Comparison of ENCODE assay signal across 8 mouse cellular contexts in genomic region chr17:24650766-24651165, GRCm38 (mm10). TPM values are rescaled to one million over a fixed set of nuclear protein-coding genes. Genes with fewer than 3 reads are reported as not detected.
DNase-seq lines count a peak whose midpoint lies in the region; ATAC-seq and TF ChIP-seq lines count a peak whose summit lies in the region.
"Had no signal": no experiment of that assay in that cellular context is flagged by ENCODE, and none has a peak within 500 bp of the region (broad histone marks: within the 10 kb centered on the region; RNA-seq: fewer than 3 reads in every experiment).

No protein-coding gene starts in this region.

- H3K27me3 ChIP-seq in kidney, embryonic 15.5 days: peaks cover 12% of the 10 kb centered on the region
- H3K27me3 ChIP-seq in embryonic facial prominence, embryonic 13.5 days: 0 out of 2 replicates have a peak, but pooled peaks cover 4% of the 10 kb centered on the region
- no peaks in the 10 kb centered on the region for H3K27me3 ChIP-seq in hindbrain, postnatal 0 days (ENCODE audit: insufficient read depth, low read length)
- H3K27me3 ChIP-seq in midbrain, embryonic 16.5 days (ENCODE audit: control insufficient read depth, insufficient read depth, low read depth, low read length): peaks cover 4% of the 10 kb centered on the region; the same call in 1 of the 2 replicates

- H3K9ac ChIP-seq in kidney, embryonic 15.5 days: no peak overlapping the region
- H3K9ac ChIP-seq in embryonic facial prominence, embryonic 13.5 days: 0 out of 2 replicates have a peak overlapping the region, but pooled peaks have one; percentile 94
- no peak overlapping the region for H3K9ac ChIP-seq in hindbrain, postnatal 0 days (replicated peaks; ENCODE audit: low read length)
- peak overlapping the region; percentile 88 for H3K9ac ChIP-seq in midbrain, embryonic 16.5 days (ENCODE audit: low read depth, low read length)

- H3K9me3 ChIP-seq in kidney, embryonic 15.5 days (replicated peaks): no peaks in the 10 kb centered on the region
- H3K9me3 ChIP-seq in embryonic facial prominence, embryonic 13.5 days: no peaks in the 10 kb centered on the region
- H3K9me3 ChIP-seq in hindbrain, postnatal 0 days (ENCODE audit: low read length): no peaks in the 10 kb centered on the region
- no peaks in the 10 kb centered on the region for H3K9me3 ChIP-seq in midbrain, embryonic 16.5 days (replicated peaks; ENCODE audit: control insufficient read depth, low read length, poor library complexity, severe bottlenecking)

- H3K4me3 ChIP-seq in kidney, embryonic 15.5 days (replicated peaks): no peak overlapping the region; the same call in 1 of the 2 replicates
- H3K4me3 ChIP-seq in embryonic facial prominence, embryonic 13.5 days: peak overlapping the region; percentile 88
- H3K4me3 ChIP-seq in hindbrain, postnatal 0 days (ENCODE audit: low read length): peak overlapping the region; percentile 58; the same call in 1 of the 2 replicates
- H3K4me3 ChIP-seq in midbrain, embryonic 16.5 days (ENCODE audit: low read depth, low read length): peak overlapping the region; percentile 70

- peaks cover 38% of the 10 kb centered on the region for H3K4me1 ChIP-seq in kidney, embryonic 15.5 days
- H3K4me1 ChIP-seq in embryonic facial prominence, embryonic 13.5 days: peaks cover 25% of the 10 kb centered on the region
- H3K4me1 ChIP-seq in hindbrain, postnatal 0 days (ENCODE audit: insufficient read depth, low read length): peaks cover 4% of the 10 kb centered on the region; the same call in 1 of the 2 replicates
- peaks cover 6% of the 10 kb centered on the region for H3K4me1 ChIP-seq in midbrain, embryonic 16.5 days (ENCODE audit: control insufficient read depth, insufficient read depth, low read length)

- whole genome bisulfite sequencing in kidney, embryonic 15.5 days: 78% methylated on average over 4 of the region's 4 CpGs
- 66% methylated on average over 4 of the region's 4 CpGs for WGBS in embryonic facial prominence, embryonic 13.5 days
- 81% methylated on average over 4 of the region's 4 CpGs for WGBS in hindbrain, postnatal 0 days
- WGBS in midbrain, embryonic 16.5 days: 84% methylated on average over 4 of the region's 4 CpGs

- H3K27ac ChIP-seq in kidney, embryonic 15.5 days: 0 out of 2 replicates have a peak overlapping the region, but pooled peaks have one; percentile 84
- H3K27ac ChIP-seq in embryonic facial prominence, embryonic 13.5 days: no peak overlapping the region
- peak overlapping the region; percentile 83 for H3K27ac ChIP-seq in hindbrain, postnatal 0 days
- no peak overlapping the region for H3K27ac ChIP-seq in midbrain, embryonic 16.5 days (ENCODE audit: low read length)

- no peak for DNase-seq in kidney, postnatal 4 days
- no peak for DNase-seq in hindbrain, postnatal 0 days (ENCODE audit: low spot score)
- no peak for DNase-seq in thymus, adult 18-20 months
- no peak for DNase-seq in right cerebral cortex, postnatal 4 days

- ATAC-seq in kidney, embryonic 15.5 days (replicated peaks; ENCODE audit: low FRiP score): no peak
- no peak for ATAC-seq in embryonic facial prominence, embryonic 13.5 days (ENCODE audit: insufficient number of reproducible peaks, insufficient read depth, low FRiP score, low TSS enrichment, low read depth)
- ATAC-seq in hindbrain, postnatal 0 days: no peak
- ATAC-seq in midbrain, embryonic 16.5 days: no peak

- no peak for TF ChIP-seq CTCF in hindbrain, postnatal 0 days (IDR thresholded peaks at IDR 0.05; ENCODE audit: low read depth)

- H3K4me2 ChIP-seq in kidney, embryonic 15.5 days: peak overlapping the region; percentile 99
- peak overlapping the region; percentile 97 for H3K4me2 ChIP-seq in embryonic facial prominence, embryonic 13.5 days
- peak overlapping the region; percentile 86 for H3K4me2 ChIP-seq in hindbrain, postnatal 0 days (ENCODE audit: low read depth, low read length)
- peak overlapping the region; percentile 82 for H3K4me2 ChIP-seq in midbrain, embryonic 16.5 days (ENCODE audit: low read length)

- H3K36me3 ChIP-seq in kidney, embryonic 15.5 days: no peaks in the 10 kb centered on the region
- H3K36me3 ChIP-seq in embryonic facial prominence, embryonic 13.5 days: peaks cover 7% of the 10 kb centered on the region
- no peaks in the 10 kb centered on the region for H3K36me3 ChIP-seq in hindbrain, postnatal 0 days (ENCODE audit: insufficient read depth, low read length)
- H3K36me3 ChIP-seq in midbrain, embryonic 16.5 days (ENCODE audit: control insufficient read depth, insufficient read depth, low read length): no peaks in the 10 kb centered on the region

RNA-seq across cellular contexts. Expression of gene Slc9a3r2, which starts 0.6 kb away (rescaled TPM):
- polyA plus RNA-seq in kidney, embryonic 15.5 days (2015; fragmentation: Nextera tagmentation; extraction: Ambion mirVana): 101 and 106 TPM in 2 replicates
- polyA plus RNA-seq in embryonic facial prominence, embryonic 13.5 days (2015; fragmentation: Nextera tagmentation; extraction: Ambion mirVana): 50.2 and 50.4 TPM in 2 replicates
- 72.8 and 91.1 TPM in 2 replicates for total RNA-seq in hindbrain, postnatal 0 days (2014; rRNA removed)
- 57.6 and 60.6 TPM in 2 replicates for polyA plus RNA-seq in hindbrain, postnatal 0 days (2015; fragmentation: Nextera tagmentation; extraction: Ambion mirVana)
- polyA plus RNA-seq in midbrain, embryonic 16.5 days (2015; fragmentation: Nextera tagmentation; extraction: Ambion mirVana): 43.3 and 43.7 TPM in 2 replicates

RNA-seq across cellular contexts. Expression of gene Npw, which starts 7.5 kb away (rescaled TPM):
- polyA plus RNA-seq in kidney, embryonic 15.5 days (2015; fragmentation: Nextera tagmentation; extraction: Ambion mirVana): 0.35 and 0.43 TPM in 2 replicates
- 0.74 and 1.2 TPM in 2 replicates for polyA plus RNA-seq in embryonic facial prominence, embryonic 13.5 days (2015; fragmentation: Nextera tagmentation; extraction: Ambion mirVana)
- 0.78 TPM in 1 of 2 replicates, not detected in the other for total RNA-seq in hindbrain, postnatal 0 days (2014; rRNA removed)
- 0.65 and 0.81 TPM in 2 replicates for polyA plus RNA-seq in hindbrain, postnatal 0 days (2015; fragmentation: Nextera tagmentation; extraction: Ambion mirVana)
- polyA plus RNA-seq in midbrain, embryonic 16.5 days (2015; fragmentation: Nextera tagmentation; extraction: Ambion mirVana): 0.36 and 0.90 TPM in 2 replicates
- polyA plus RNA-seq: erythroblast, embryonic 14.5 days had no signal

RNA-seq across cellular contexts. Expression of gene Nthl1, which starts 18.3 kb away (rescaled TPM):
- 20.0 and 20.6 TPM in 2 replicates for polyA plus RNA-seq in kidney, embryonic 15.5 days (2015; fragmentation: Nextera tagmentation; extraction: Ambion mirVana)
- polyA plus RNA-seq in embryonic facial prominence, embryonic 13.5 days (2015; fragmentation: Nextera tagmentation; extraction: Ambion mirVana): 24.2 TPM in 2 replicates
- 4.2 and 5.6 TPM in 2 replicates for total RNA-seq in hindbrain, postnatal 0 days (2014; rRNA removed)
- 7.2 and 7.8 TPM in 2 replicates for polyA plus RNA-seq in hindbrain, postnatal 0 days (2015; fragmentation: Nextera tagmentation; extraction: Ambion mirVana)
- 9.8 and 10.0 TPM in 2 replicates for polyA plus RNA-seq in midbrain, embryonic 16.5 days (2015; fragmentation: Nextera tagmentation; extraction: Ambion mirVana)

RNA-seq across cellular contexts. Expression of gene Tsc2, which starts 18.3 kb away (rescaled TPM):
- polyA plus RNA-seq in kidney, embryonic 15.5 days (2015; fragmentation: Nextera tagmentation; extraction: Ambion mirVana): 60.8 and 71.0 TPM in 2 replicates
- 60.9 and 69.9 TPM in 2 replicates for polyA plus RNA-seq in embryonic facial prominence, embryonic 13.5 days (2015; fragmentation: Nextera tagmentation; extraction: Ambion mirVana)
- total RNA-seq in hindbrain, postnatal 0 days (2014; rRNA removed): 98.0 and 114 TPM in 2 replicates
- 45.7 and 51.2 TPM in 2 replicates for polyA plus RNA-seq in hindbrain, postnatal 0 days (2015; fragmentation: Nextera tagmentation; extraction: Ambion mirVana)
- 72.4 and 85.0 TPM in 2 replicates for polyA plus RNA-seq in midbrain, embryonic 16.5 days (2015; fragmentation: Nextera tagmentation; extraction: Ambion mirVana)

RNA-seq across cellular contexts. Expression of gene Zfp598, which starts 18.7 kb away (rescaled TPM):
- 23.9 and 27.6 TPM in 2 replicates for polyA plus RNA-seq in kidney, embryonic 15.5 days (2015; fragmentation: Nextera tagmentation; extraction: Ambion mirVana)
- 21.4 and 22.1 TPM in 2 replicates for polyA plus RNA-seq in embryonic facial prominence, embryonic 13.5 days (2015; fragmentation: Nextera tagmentation; extraction: Ambion mirVana)
- total RNA-seq in hindbrain, postnatal 0 days (2014; rRNA removed): 40.9 and 47.0 TPM in 2 replicates
- 14.2 and 14.6 TPM in 2 replicates for polyA plus RNA-seq in hindbrain, postnatal 0 days (2015; fragmentation: Nextera tagmentation; extraction: Ambion mirVana)
- polyA plus RNA-seq in midbrain, embryonic 16.5 days (2015; fragmentation: Nextera tagmentation; extraction: Ambion mirVana): 19.7 and 20.3 TPM in 2 replicates

Comparison
In these comparisons a context has a peak if more than half of its experiments do, and no peak if none do; other contexts are left out.
1. H3K27ac ChIP-seq: peak in kidney, embryonic 15.5 days (single experiment) and hindbrain, postnatal 0 days (single experiment); none in embryonic facial prominence, embryonic 13.5 days (single experiment) and midbrain, embryonic 16.5 days (single experiment).
2. H3K9ac ChIP-seq: peak in embryonic facial prominence, embryonic 13.5 days (single experiment) and midbrain, embryonic 16.5 days (single experiment); none in kidney, embryonic 15.5 days (single experiment) and hindbrain, postnatal 0 days (single experiment).
3. Peak in every context shown above with its lines, with median percentiles within 50 percentile points of each other: H3K4me2 ChIP-seq.